Mouse (Mus musculus) layer of hippocampus, adult 18-20 months (tissue): Measurements from ENCODE around the gene Itm2a. TPM values are rescaled to one million over a fixed set of nuclear protein-coding genes. Genes with fewer than 3 reads are reported as not detected.

Experiments
- DNase-seq, 2 experiments: peaks; one replicate each; pipeline ENCODE4 v3.0.0; 2022; ENCODE audit warnings: low spot score in 2 of 2
- long read RNA-seq: library from polyadenylated mRNA; stranded (forward); transcript quantifications from one replicate; pipeline ENCODE4 v2.0.0, GENCODE M21; 2021
- total RNA-seq, 2 experiments: library from RNA; stranded (reverse); gene quantifications; 2 replicates each; pipeline ENCODE4 v1.2.3; 2021

Itm2a gene
- total RNA-seq, result 10 to 100 TPM; 26.5 to 27.1 TPM
- long read RNA-seq, transcript Itm2a-201 (6 exons, 1,744 nt), result major isoform, 49 of 52 reads
- long read RNA-seq, partial matches to known transcripts, result 2 of 52 reads
- long read RNA-seq, other reads (novel, unspliced or antisense), result 1 of 52 reads

GRCm38 (mm10) chrX:107402915-107403912 is at the start of gene Itm2a:
Itm2a (minus strand) TSS chrX:107403376.
- DNase-seq, result peak in 1 of 2 experiments; percentile 11

GRCm38 (mm10) chrX:107435887-107436286 is 32.7 kb upstream of the Itm2a start:
- no peak for DNase-seq

- DNase-seq, result no peak
These were observed 18.1 kb upstream of the Itm2a start for GRCm38 (mm10) chrX:107421304-107421703.

GRCm38 (mm10) chrX:107417345-107417744 is 14.2 kb upstream of the Itm2a start:
- no peak for DNase-seq

GRCm38 (mm10) chrX:107415999-107416398 is 12.8 kb upstream of the Itm2a start:
- no peak for DNase-seq

- peak in 1 of 2 experiments; percentile 1 for DNase-seq
These were observed 695 bp downstream of the Itm2a start for GRCm38 (mm10) chrX:107402481-107402880.

GRCm38 (mm10) chrX:107399087-107399486 is 4.1 kb downstream of the Itm2a start:
- no peak for DNase-seq

- DNase-seq, result no peak
These were observed 9.9 kb downstream of the Itm2a start for GRCm38 (mm10) chrX:107393256-107393655.

GRCm38 (mm10) chrX:107375329-107375728 is 27.8 kb downstream of the Itm2a start:
- DNase-seq, result no peak

Other genes starting within 250 kb of the Itm2a start
- gene Gpr174, start 147.5 kb downstream of the Itm2a start, total RNA-seq, result not detected